Comparison of ENCODE assay signal across 1 mouse cellular context in the genomic region with DNA sequence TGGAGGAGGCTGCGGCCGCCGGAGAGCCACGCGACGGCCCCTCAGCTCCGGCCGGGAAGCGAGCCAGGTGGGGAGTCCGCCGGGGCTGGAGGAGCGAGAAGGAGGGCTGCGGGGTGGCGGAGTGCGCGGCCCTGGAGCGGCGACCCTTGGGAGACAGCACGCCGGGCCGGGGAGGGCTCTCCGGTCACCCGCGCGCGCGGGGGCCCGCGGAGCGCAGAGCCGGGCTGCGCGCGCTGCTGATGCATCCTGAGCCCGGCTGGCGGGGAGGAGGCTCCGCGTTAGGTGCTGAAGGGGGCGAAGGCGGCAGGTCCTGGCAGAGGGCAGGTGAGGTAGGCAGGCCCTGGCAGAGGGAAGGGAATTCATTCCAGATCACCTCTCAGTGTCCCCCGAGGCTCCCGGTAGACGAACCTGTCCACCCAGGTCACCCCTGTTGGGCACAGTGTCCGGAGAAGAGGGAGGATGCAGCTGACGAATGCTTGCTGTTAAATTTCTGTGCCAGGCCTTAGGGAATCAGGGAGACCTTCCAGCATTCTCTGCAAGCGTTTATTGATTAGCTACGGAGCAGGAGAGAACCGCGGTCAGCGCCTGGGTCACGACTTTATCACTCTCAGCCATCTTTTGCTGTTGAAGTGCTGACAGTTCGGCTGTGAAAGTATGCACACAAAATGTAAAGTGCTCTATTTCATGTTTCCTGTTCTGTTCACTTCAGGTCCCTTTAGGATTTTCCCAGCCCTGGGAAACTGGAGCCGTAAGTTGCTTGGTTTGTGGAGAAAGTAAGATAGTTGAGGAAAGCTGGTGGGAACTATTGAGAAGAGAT.
A peak's percentile ranks its signal among the peaks of the same experiment; 100 is the strongest.
TF ChIP-seq lines count a peak whose summit lies in the region.

No protein-coding gene starts in this region.

TF ChIP-seq in MEL, 35 proteins besides CTCF, POLR2A, EP300 and RAD21 (continued from another document):
- TF ChIP-seq GATA1 (IDR thresholded peaks at IDR 0.05; ENCODE audit: low read depth, low read length), result peak; percentile 78
- peak; percentile 22; the same call in 1 of the 2 replicates for TF ChIP-seq NRF1 (IDR thresholded peaks at IDR 0.05; ENCODE audit: insufficient read depth, low read depth, low read length, poor library complexity, severe bottlenecking)
- TF ChIP-seq TCF12 (IDR thresholded peaks at IDR 0.05; ENCODE audit: low read depth, low read length), result no peak
- no peak for TF ChIP-seq MYC (IDR thresholded peaks at IDR 0.05; ENCODE audit: low read depth, low read length)
- TF ChIP-seq JUND (IDR thresholded peaks at IDR 0.05; ENCODE audit: low read depth, low read length), result no peak
- no peak for TF ChIP-seq KAT2A (conservative IDR thresholded peaks at IDR 0.05; ENCODE audit: low read depth, low read length)
TF ChIP-seq in MEL: peak in this region for 6.
